Mouse (Mus musculus) kidney, postnatal 25 days (tissue): ENCODE results near the gene Plxna4.
A peak's percentile ranks its signal among the peaks of the same experiment; 100 is the strongest.

ENCODE experiments used
- DNase-seq, 2 experiments: peaks; one replicate each; pipeline ENCODE4 v3.0.0; 2021; ENCODE audit warnings: mixed read lengths in 2 of 2

The Plxna4 gene

GRCm38 (mm10) chr6:32588056-32588671, at the start of gene Plxna4:
Gene Plxna4, minus strand, starts transcription at chr6:32588192.
- DNase-seq = peak; percentile 76 to 88

GRCm38 (mm10) chr6:32637568-32638183, 49.7 kb upstream of the Plxna4 start:
- DNase-seq = no peak

DNA sequence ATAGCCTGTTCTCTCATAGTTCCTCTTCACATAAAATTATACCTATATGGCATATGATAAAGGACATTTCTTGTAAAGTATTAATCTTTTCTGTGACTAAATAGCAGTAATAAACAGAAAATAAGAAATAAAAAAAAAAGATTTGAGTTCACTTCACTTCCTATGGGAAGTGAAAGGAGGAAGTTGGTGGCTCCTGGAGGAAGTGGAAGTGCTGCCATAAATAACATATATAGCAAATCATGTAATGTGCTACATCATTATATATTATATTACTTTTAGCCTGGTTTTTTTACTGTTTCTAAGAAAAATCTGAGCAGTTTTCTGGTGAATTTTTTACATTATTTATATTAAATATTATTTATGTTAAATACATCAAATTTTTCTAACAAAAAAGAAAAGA, 22.7 kb upstream of the Plxna4 start:
- no peak for DNase-seq

DNA sequence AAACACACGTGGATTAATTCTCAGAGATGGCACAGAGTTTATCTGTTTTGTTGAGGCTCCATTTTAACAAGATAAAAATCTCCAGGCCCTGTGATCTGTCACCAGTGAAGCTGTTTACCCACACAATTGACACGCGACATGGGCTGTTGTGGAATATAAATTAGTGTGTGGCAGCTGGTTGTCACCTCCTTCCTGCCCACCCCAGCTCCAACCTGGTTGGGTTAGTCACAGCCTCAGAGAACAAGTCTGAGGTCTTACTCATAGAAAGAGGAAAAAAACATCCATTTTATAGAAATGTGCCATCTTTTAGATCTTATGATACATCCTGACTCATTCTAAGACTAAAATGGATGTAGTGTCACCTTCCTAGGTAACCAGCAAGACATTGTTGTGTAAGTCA, 18.8 kb upstream of the Plxna4 start:
- DNase-seq = no peak

DNA sequence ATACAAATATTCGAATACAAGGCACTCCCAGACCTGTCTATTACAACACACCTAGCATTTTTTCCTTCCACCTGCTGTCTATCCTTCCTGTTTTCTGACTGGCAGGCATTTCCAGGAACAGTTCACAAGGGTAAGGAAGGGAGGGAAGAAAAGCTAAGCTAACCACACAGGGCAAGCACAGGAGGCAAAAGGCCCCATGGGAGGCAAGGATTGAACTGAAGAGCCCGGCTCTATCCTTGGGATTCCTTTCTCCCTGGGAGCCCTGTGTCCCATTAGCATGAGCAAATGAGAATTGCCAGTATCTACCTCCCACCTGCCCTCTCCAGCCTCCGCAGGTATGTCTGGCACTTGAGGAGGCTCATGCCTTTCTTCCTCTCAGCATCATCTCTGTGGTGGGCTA, 17.6 kb upstream of the Plxna4 start:
- no peak for DNase-seq

DNA sequence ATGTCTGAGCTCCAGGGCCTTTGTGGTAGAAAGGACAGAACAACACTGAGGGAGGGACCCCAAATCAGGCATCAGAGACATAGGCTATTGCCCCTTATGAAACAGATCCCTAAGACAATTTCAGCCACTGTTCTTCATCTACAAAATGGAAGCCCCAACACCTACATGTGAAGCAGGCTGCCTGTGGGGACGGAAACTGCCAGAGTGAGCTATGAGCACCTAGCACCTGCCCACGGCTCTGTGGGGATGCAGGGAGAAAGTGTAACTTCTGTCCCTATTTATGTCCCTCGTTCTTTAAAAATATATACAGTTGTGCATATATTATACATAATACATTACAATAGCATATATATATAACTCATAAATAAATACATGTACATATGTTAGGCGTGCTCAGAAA, 16.9 kb upstream of the Plxna4 start:
- DNase-seq = no peak

DNA sequence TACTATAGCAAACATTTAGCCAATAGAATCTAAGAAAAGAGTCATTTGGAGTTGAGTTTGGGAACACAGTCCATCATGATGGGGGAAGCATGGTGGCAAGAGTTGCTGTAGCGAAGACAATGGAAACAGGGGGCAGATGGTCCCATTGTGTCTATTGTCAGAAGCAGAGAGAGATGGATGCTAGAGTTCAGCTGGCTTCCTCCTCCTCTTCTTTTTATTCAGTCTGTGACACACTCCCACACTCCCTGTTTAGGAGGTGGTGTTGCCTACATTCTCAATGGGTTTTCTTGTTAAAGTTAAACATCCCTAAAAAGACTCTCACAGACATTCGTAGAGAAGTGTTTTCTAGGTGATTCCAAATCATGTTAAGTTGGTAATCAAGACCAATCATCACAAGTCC, 14.1 kb upstream of the Plxna4 start:
- no peak for DNase-seq

- DNase-seq = no peak
These were observed 13.3 kb upstream of the Plxna4 start for GRCm38 (mm10) chr6:32601306-32601705.

- no peak for DNase-seq
These were observed 7.6 kb upstream of the Plxna4 start for GRCm38 (mm10) chr6:32595591-32595990.

DNA sequence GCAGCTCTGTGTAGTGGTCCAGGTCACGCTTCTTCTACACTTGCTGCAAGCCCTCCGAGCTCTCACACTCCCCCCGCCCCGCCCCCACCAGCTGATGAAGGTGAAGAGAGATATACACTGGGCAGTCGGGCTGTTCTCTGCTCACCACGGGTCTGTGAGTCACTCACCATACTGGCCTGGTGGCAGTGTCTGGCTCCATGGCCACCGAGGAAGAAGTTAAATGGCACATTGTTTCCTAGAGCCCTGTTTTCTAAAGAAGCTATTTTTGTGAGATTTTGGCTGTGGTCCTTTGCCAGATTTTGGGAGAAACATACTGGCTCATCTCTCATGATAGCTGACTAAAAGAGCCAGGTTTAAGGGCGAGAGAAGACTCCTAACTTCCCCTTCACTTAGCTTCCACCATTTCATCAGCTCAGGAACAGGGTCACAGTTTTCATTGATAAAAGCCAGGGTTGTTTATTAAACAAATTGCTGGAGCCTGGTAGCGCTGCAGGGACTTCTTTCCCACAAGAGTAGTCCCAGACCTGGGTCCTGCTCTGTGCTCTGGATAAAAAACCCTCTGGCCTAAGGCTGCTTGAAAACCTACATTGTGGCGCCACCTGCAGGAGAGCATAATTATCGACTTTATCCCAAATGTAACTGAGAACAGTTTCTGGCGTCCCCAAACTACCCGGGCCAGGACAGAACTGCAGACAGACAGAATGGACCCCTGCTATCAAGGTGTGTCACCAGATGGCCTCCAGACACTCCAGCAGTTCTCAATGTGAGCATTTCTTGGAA, 3.2 kb upstream of the Plxna4 start:
- peak; percentile 73 to 89 for DNase-seq

- no peak for DNase-seq
These were observed 1.6 kb upstream of the Plxna4 start for GRCm38 (mm10) chr6:32589632-32590031.

DNA sequence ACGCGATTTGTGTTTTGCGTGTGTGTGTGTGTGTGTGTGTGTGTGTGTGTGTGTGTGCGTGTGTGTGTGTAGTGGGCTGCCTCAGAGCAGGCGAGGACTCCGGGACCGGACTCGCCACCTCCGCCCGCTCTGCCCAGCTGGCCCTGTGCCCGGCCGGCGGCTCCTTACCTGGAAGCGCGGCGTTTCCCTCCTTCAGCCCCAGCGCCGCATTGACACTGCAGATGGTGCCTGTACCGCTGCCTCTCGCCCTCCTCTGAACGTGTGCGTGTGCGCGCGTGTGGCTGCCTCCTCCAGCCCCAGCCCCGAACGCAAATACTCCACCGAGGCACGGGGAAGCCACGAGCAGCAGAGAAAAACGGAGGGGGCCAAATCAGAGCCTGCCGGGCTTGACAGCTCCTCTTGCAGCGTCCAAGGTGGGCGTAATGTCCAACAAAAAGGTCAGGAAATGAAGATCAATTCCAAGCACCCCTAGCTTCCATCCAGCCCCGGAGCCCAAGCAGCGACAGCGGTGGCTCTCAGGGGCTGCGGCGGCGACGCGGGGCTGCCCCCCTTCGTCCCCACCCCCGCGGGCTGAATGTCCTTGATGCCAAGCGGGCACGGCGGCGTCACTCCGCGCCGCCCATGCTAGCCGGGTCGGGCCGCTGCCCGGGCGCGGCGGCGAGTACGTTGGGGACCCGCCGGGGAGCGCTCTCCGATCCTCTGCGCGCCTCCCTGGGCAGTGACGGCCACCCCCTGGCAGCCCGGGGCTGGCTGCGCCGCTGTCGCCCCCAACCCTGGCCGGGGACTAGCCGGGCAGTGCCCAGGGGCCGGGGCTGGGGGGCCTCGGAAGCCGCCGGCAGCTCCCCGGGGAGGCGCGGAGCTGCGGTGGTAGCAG, 619 bp downstream of the Plxna4 start:
- peak; percentile 69 to 74 for DNase-seq

DNA sequence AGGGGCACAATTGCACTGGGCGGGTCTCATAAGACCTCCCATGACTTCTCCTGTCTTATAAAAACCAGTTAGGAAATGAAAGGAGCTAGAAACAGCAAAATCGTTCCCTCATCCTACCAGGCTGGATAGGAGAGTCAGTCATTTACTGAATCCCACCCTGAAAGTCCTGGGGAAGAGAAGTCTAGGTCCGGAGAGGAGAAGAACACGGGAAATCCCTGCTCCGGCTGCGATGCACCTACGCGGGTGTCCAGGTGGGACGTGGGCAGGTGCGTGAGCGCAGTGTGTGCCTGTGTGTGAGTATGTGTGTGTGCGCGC, 1.2 kb downstream of the Plxna4 start:
- DNase-seq = no peak

- no peak for DNase-seq
These were observed 1.6 kb downstream of the Plxna4 start for GRCm38 (mm10) chr6:32586390-32586789.

DNA sequence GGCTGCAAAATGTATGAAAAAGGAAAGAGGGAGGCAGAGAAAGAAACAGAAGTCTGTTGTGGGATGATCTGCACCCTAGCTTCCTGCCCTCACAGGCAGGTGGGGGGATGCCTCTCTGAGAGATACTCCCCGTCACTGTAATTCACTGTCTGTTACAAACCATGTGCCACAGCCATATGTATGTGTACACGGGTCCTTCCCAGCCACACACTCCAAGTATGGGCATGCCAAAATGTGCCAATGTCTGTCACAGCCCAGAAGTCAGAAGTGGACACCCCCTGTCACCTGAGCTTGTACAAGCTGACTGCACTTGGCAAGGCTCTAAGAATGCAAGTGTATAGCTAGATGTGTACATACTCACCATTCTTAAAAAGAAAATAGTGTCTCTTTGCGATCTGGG, 2.8 kb downstream of the Plxna4 start:
- DNase-seq = no peak

DNA sequence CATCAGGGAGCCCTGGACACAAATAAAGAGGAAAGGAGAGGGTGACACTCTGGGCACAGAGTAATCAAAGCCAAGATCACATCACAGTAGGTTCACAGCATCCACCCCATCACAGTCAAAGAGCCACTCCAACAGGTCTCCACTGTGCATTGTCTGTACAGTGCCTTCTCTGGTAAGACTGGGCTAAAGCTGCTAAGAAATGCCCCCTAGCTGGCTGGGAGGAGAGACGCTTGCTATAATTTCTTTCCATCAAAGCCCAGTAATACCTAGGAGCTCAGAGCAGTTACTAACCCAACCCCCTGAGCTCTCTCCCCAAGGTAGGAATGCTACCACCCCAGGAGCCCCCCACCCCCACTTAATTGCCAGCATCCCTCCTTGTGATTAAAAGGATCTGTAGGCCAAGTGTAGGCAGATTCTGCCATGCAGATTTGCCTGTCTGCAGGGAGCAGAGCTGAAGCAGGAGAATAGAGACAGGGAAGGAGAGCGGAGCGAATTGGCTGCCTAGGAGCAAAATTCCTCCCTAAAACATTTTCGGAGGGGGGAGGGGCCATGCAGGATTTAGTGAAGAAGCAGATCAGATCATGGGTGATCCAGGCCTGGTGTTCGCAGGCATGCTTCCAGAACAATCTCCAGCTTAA, 3.6 kb downstream of the Plxna4 start:
- no peak for DNase-seq

DNA sequence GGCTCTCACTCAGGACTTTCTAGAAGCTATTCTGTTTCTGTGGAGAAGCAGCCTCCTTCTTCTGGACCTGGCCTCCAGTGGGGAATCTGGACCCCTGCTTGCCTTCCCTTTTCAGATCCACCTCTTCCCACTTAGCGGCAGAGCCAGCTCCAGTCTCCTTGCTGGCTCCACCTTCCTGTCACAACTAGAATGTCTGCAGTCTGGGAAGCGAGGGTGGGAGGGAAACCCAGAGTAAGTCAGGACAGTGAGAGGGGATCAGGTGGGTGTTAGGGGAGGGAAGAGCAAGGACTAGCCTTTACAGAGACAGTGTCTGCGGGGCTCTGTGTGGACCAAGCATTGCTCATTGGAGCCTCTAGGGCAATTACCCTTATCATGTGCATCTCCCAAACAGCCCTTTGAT, 4.4 kb downstream of the Plxna4 start:
- no peak for DNase-seq

DNA sequence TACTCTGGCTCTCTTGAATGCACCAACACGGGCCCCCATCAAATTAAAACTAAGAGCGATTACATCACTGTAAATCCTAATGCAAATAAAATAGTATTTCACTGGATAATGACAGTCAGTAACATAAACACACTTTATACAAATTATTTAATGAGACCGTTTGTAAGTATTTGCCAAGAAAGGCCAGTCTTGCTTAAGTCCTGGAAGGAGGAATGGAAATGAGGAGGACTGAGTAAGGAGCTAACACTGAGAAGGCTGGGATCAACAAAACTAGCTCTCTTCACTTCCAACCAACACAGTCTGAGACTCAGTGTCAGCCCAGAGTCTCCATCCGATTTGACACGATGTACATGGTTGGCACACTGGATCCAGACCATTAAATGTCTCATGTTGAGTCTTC, 16.5 kb downstream of the Plxna4 start:
- DNase-seq = no peak

- no peak for DNase-seq
These were observed 17.5 kb downstream of the Plxna4 start for GRCm38 (mm10) chr6:32570445-32570844.

GRCm38 (mm10) chr6:32569919-32570318, 18.1 kb downstream of the Plxna4 start:
- no peak for DNase-seq

DNA sequence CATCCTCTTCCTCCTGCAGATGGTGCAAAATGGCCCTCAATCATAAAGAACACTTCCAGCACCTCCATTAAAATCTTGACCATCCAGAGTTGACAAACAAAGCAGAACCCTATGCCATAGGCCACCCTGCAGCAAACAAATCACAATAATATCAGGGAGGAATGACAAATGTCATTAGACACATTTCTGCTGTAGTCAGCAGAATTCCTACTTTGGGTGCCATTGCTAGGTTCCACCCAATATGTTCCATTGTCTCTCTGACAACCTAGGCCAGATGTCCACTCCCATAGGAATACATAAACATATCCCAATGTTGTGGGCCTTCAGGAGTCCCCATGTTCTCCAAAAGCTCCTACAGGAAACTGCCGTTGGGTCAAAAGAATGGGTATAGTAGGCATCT, 41.1 kb downstream of the Plxna4 start:
- DNase-seq = no peak

DNA sequence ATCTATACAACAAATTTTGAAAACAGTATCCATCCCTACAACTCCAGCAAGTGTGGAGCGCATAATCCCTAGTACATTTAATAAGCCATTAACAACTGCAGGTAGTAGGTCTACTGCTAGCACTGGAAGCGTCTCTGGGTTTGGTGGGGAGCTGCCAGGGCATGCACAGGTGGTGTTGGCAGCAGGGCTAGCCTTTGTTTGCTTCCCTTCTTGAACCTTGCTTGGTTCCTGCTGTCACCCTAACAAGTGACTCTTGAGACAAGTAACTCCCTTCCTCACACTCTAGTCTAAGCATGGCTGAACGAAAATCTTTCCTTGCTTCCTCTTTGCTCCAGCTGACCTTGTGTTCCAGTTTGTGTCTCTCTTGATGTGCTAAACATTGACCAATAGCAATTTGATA, 44.0 kb downstream of the Plxna4 start:
- DNase-seq = no peak

DNA sequence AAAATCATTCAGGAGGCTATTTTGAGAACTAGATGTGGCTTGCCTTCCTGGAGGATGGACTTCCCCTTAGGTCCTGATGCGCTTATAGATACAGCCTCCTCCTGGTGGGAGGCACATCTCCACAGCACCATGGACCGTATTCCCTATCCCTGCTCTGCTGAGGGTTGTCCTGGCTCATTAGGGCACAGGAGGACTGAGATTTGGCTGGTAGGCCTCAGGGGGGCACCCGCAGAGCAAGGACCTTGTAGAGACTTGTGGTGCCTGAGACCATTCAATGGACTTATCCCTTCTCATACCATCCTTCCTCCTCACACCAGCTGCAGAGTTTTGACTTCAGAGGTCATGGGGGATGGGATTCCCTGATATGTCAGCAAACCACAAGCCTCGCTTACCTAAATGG, 47.8 kb downstream of the Plxna4 start:
- no peak for DNase-seq
